Mouse (Mus musculus) MEL (cell line): ENCODE results near the gene Nvl.

Experiments
- CTCF ChIP-seq, 3 experiments: IDR thresholded peaks in 2 of 3; conservative IDR thresholded peaks in 1 of 3; 2 replicates each; pipeline ENCODE4 v1.5.1; 2011 to 2012; ENCODE audit warnings: low read length in 3 of 3, low read depth in 2 of 3, mild to moderate bottlenecking in 2 of 3, improper control_type of control experiment in 1 of 3, inconsistent platforms in 1 of 3, mixed read lengths in 1 of 3, moderate library complexity in 1 of 3; ENCODE audit not compliant: control insufficient read depth in 1 of 3, insufficient read depth in 1 of 3, poor library complexity in 1 of 3, severe bottlenecking in 1 of 3
- EP300 ChIP-seq, 2 experiments: IDR thresholded peaks; 2 replicates each; pipeline ENCODE4 v1.6.1; 2011; ENCODE audit warnings: improper control_type of control experiment in 2 of 2, low read length in 2 of 2, low read depth in 1 of 2, mild to moderate bottlenecking in 1 of 2
- MAFK ChIP-seq: IDR thresholded peaks from 2 replicates; pipeline ENCODE4 v1.6.1; 2011; ENCODE audit warnings: low read depth, mild to moderate bottlenecking, low read length, improper control_type of control experiment, borderline replicate concordance
- MXI1 ChIP-seq: IDR thresholded peaks from 2 replicates; pipeline ENCODE4 v1.6.1; 2011; ENCODE audit warnings: mild to moderate bottlenecking, low read depth, low read length, improper control_type of control experiment
- NELFE ChIP-seq: IDR thresholded peaks from 2 replicates; pipeline ENCODE4 v1.6.1; 2011; ENCODE audit warnings: low read depth, low read length, improper control_type of control experiment
- POLR2A ChIP-seq, 2 experiments: IDR thresholded peaks; 2 replicates each; pipeline ENCODE4 v1.6.1; 2011 to 2012; ENCODE audit warnings: low read length in 2 of 2, mild to moderate bottlenecking in 2 of 2, control low read depth in 1 of 2, improper control_type of control experiment in 1 of 2, low read depth in 1 of 2, moderate library complexity in 1 of 2; ENCODE audit not compliant: control insufficient read depth in 1 of 2, insufficient read depth in 1 of 2, poor library complexity in 1 of 2
- POLR2AphosphoS2 ChIP-seq: IDR thresholded peaks from 2 replicates; pipeline ENCODE4 v1.6.1; 2011; ENCODE audit warnings: low read length, improper control_type of control experiment
- RAD21 ChIP-seq: IDR thresholded peaks from 2 replicates; pipeline ENCODE4 v1.6.1; 2011; ENCODE audit warnings: mild to moderate bottlenecking, low read depth, low read length, improper control_type of control experiment
- USF1 ChIP-seq: IDR thresholded peaks from 2 replicates; pipeline ENCODE4 v1.6.1; 2014; ENCODE audit warnings: low read depth, mild to moderate bottlenecking, inconsistent platforms, low read length, improper control_type of control experiment, moderate library complexity

GRCm38 (mm10) chr1:181050937-181051336, 93.1 kb downstream of the Nvl start, which contains the start of gene 9130409I23Rik:
- TF ChIP-seq EP300 (IDR thresholded peaks at IDR 0.05; ENCODE audit: low read depth in 1 of 2, low read length in 2 of 2), result no peak
- no peak for TF ChIP-seq RAD21
- TF ChIP-seq POLR2A (IDR thresholded peaks at IDR 0.05; ENCODE audit: control insufficient read depth in 1 of 2, insufficient read depth in 1 of 2, low read depth in 1 of 2, low read length in 2 of 2, poor library complexity in 1 of 2), result no peak
- no peak for TF ChIP-seq NELFE
- TF ChIP-seq USF1, result no peak
- no peak for TF ChIP-seq POLR2AphosphoS2
- TF ChIP-seq CTCF (IDR thresholded peaks at IDR 0.05 in 2 of 3, conservative IDR thresholded peaks at IDR 0.05 in 1 of 3; ENCODE audit: control insufficient read depth in 1 of 3, insufficient read depth in 1 of 3, low read depth in 2 of 3, low read length in 3 of 3, poor library complexity in 1 of 3, severe bottlenecking in 1 of 3), result no peak
- TF ChIP-seq MAFK, result no peak
- TF ChIP-seq MXI1, result no peak
